Mouse (Mus musculus) forebrain, embryonic 14.5 days (tissue): Measurements from ENCODE around the gene Fitm1. TPM values are rescaled to one million over a fixed set of nuclear protein-coding genes. Genes with fewer than 3 reads are reported as not detected.

ENCODE experiments used
- ATAC-seq: fragments of 200-750 bp; cut with Nextera tagmentation; 2 replicates; pipeline ENCODE4 v1.8.0; 2017; ENCODE audit warnings: mild to moderate bottlenecking, moderate library complexity
- DNase-seq: peaks from one replicate; pipeline ENCODE4 v3.0.0-alpha.2; 2015; ENCODE audit warnings: low spot score
- H3K27ac ChIP-seq: fragments of 300-500 bp; sonication (generic); 2 replicates; pipeline ENCODE4 v1.5.1; 2014; ENCODE audit warnings: low read depth, mild to moderate bottlenecking, control low read depth, low read length, moderate library complexity
- H3K27me3 ChIP-seq: fragments of 300-500 bp; sonication (generic); replicated peaks from 2 replicates; pipeline ENCODE4 v1.6.1; 2014; ENCODE audit warnings: low read length, control low read depth, mixed read lengths; ENCODE audit not compliant: control insufficient read depth, insufficient read depth
- H3K36me3 ChIP-seq: fragments of 300-500 bp; sonication (generic); 2 replicates; pipeline ENCODE4 v1.6.1; 2014; ENCODE audit warnings: low read length, control low read depth; ENCODE audit not compliant: control insufficient read depth, insufficient read depth
- H3K4me1 ChIP-seq: fragments of 300-500 bp; sonication (generic); 2 replicates; pipeline ENCODE4 v1.6.1; 2014; ENCODE audit warnings: antibody characterized with exemption, low read length, control low read depth; ENCODE audit not compliant: control insufficient read depth, insufficient read depth
- H3K4me2 ChIP-seq: fragments of 300-500 bp; sonication (generic); 2 replicates; pipeline ENCODE4 v1.6.1; 2014; ENCODE audit warnings: mild to moderate bottlenecking, control low read depth, low read length
- H3K4me3 ChIP-seq: fragments of 300-500 bp; sonication (generic); 2 replicates; pipeline ENCODE4 v1.5.1; 2014; ENCODE audit warnings: low read depth, low read length, control low read depth
- H3K9ac ChIP-seq: fragments of 300-500 bp; sonication (generic); 2 replicates; pipeline ENCODE4 v1.6.1; 2014; ENCODE audit warnings: mild to moderate bottlenecking, low read length, control low read depth, moderate library complexity
- H3K9me3 ChIP-seq: fragments of 300-500 bp; sonication (generic); replicated peaks from 2 replicates; pipeline ENCODE4 v1.6.1; 2016; ENCODE audit warnings: low read length, control low read depth, mixed read lengths; ENCODE audit not compliant: control insufficient read depth
- WGBS: fragments of 180-500 bp; shearing (Covaris S2); extraction: QIAGEN DNeasy Blood & Tissue Kit; methylation state at CpG from one replicate; pipeline ENCODE4 v1.1.7; 2014; 5-methylcytosine and 5-hydroxymethylcytosine counted together
- polyA plus RNA-seq: library from polyadenylated mRNA; unstranded; fragments of >200 nt; fragmentation: Nextera tagmentation; extraction: Ambion mirVana; gene quantifications from 2 replicates; pipeline ENCODE4 v1.2.1, GENCODE M21; 2014

Fitm1 gene
- polyA plus RNA-seq, 1 experiment from 2014 or later = not detected

- H3K9ac ChIP-seq = no peak overlapping the region
- ATAC-seq = no peak
Measured at GRCm38 (mm10) chr14:55550191-55550590, 25.2 kb upstream of the Fitm1 start.

GRCm38 (mm10) chr14:55551347-55551746, 24.1 kb upstream of the Fitm1 start:
- ATAC-seq (no peak), DNase-seq (no peak)
- Histone ChIP-seq H3K9ac (no peak overlapping the region), H3K27ac (no peak overlapping the region), H3K27me3 (no peaks in the 10 kb centered on the region), H3K9me3 (no peaks in the 10 kb centered on the region), H3K36me3 (peaks cover 20% of the 10 kb centered on the region), H3K4me3 (no peak overlapping the region), H3K4me2 (no peak overlapping the region), H3K4me1 (no peaks in the 10 kb centered on the region)
- 70% methylated on average over 5 of the region's 5 CpGs for WGBS

More at GRCm38 (mm10) chr14:55550191-55550590, 25.2 kb upstream of the Fitm1 start:
- Histone ChIP-seq H3K27me3 (no peaks in the 10 kb centered on the region), H3K4me2 (no peak overlapping the region), H3K4me3 (no peak overlapping the region), H3K27ac (no peak overlapping the region), H3K4me1 (no peaks in the 10 kb centered on the region), H3K36me3 (peaks cover 21% of the 10 kb centered on the region), H3K9me3 (no peaks in the 10 kb centered on the region)
- WGBS = 78% methylated on average over 6 of the region's 6 CpGs
- DNase-seq = no peak

- WGBS = 94% methylated on average over 8 of the region's 8 CpGs
- DNase-seq = no peak
- Histone ChIP-seq H3K36me3 (peaks cover 20% of the 10 kb centered on the region), H3K27me3 (no peaks in the 10 kb centered on the region), H3K9me3 (no peaks in the 10 kb centered on the region), H3K4me2 (no peak overlapping the region), H3K9ac (no peak overlapping the region), H3K4me3 (no peak overlapping the region), H3K27ac (no peak overlapping the region), H3K4me1 (no peaks in the 10 kb centered on the region)
- ATAC-seq = no peak
Measured at GRCm38 (mm10) chr14:55551794-55552193, 23.6 kb upstream of the Fitm1 start.

GRCm38 (mm10) chr14:55554635-55555034, 20.8 kb upstream of the Fitm1 start:
- no peak overlapping the region for H3K27ac ChIP-seq
- H3K4me3 ChIP-seq = no peak overlapping the region
- H3K36me3 ChIP-seq = no peaks in the 10 kb centered on the region; the same call in 1 of the 2 replicates
- no peak overlapping the region for H3K9ac ChIP-seq
- no peaks in the 10 kb centered on the region for H3K27me3 ChIP-seq
- H3K4me2 ChIP-seq = no peak overlapping the region
- no peaks in the 10 kb centered on the region for H3K9me3 ChIP-seq
- DNase-seq (no peak), ATAC-seq (no peak)
- no peaks in the 10 kb centered on the region for H3K4me1 ChIP-seq

GRCm38 (mm10) chr14:55555788-55556187, 19.6 kb upstream of the Fitm1 start:
- H3K27ac ChIP-seq = no peak overlapping the region
- WGBS = 80% methylated on average over 3 of the region's 3 CpGs

GRCm38 (mm10) chr14:55557003-55557402, 18.4 kb upstream of the Fitm1 start:
- Histone ChIP-seq H3K4me3 (no peak overlapping the region), H3K27ac (no peak overlapping the region), H3K36me3 (no peaks in the 10 kb centered on the region), H3K9ac (no peak overlapping the region), H3K4me2 (no peak overlapping the region), H3K4me1 (peaks cover 6% of the 10 kb centered on the region; the same call in 1 of the 2 replicates), H3K27me3 (no peaks in the 10 kb centered on the region), H3K9me3 (no peaks in the 10 kb centered on the region)
- ATAC-seq (no peak), DNase-seq (peak; percentile 74)
- 29% methylated on average over 5 of the region's 5 CpGs for WGBS

More at GRCm38 (mm10) chr14:55555788-55556187, 19.6 kb upstream of the Fitm1 start:
- no peak for ATAC-seq
- DNase-seq = no peak
- Histone ChIP-seq H3K4me3 (no peak overlapping the region), H3K36me3 (no peaks in the 10 kb centered on the region), H3K4me1 (no peaks in the 10 kb centered on the region), H3K4me2 (no peak overlapping the region), H3K27me3 (no peaks in the 10 kb centered on the region), H3K9me3 (no peaks in the 10 kb centered on the region), H3K9ac (no peak overlapping the region)

- Histone ChIP-seq H3K4me3 (no peak overlapping the region), H3K27me3 (no peaks in the 10 kb centered on the region), H3K36me3 (no peaks in the 10 kb centered on the region), H3K9me3 (no peaks in the 10 kb centered on the region), H3K9ac (no peak overlapping the region), H3K4me1 (peaks cover 6% of the 10 kb centered on the region; the same call in 1 of the 2 replicates), H3K4me2 (no peak overlapping the region), H3K27ac (no peak overlapping the region)
- no peak for ATAC-seq
- DNase-seq = no peak
- 89% methylated on average over 3 of the region's 3 CpGs for WGBS
Measured at GRCm38 (mm10) chr14:55557587-55557986, 17.8 kb upstream of the Fitm1 start.

- DNase-seq = no peak
- H3K9ac ChIP-seq = peak overlapping the region; percentile 85; the same call in 1 of the 2 replicates
- H3K4me2 ChIP-seq = peak overlapping the region; percentile 84
- no peak for ATAC-seq
- H3K27me3 ChIP-seq = no peaks in the 10 kb centered on the region
- WGBS = 60% methylated on average over 6 of the region's 6 CpGs
- peak overlapping the region; percentile 62 for H3K4me3 ChIP-seq
- H3K4me1 ChIP-seq = peaks cover 6% of the 10 kb centered on the region; the same call in 1 of the 2 replicates
- peaks cover 6% of the 10 kb centered on the region for H3K36me3 ChIP-seq
- H3K27ac ChIP-seq = no peak overlapping the region
- no peaks in the 10 kb centered on the region for H3K9me3 ChIP-seq
Measured at GRCm38 (mm10) chr14:55558740-55559448, 16.5 kb upstream of the Fitm1 start.

- Histone ChIP-seq H3K9me3 (no peaks in the 10 kb centered on the region), H3K9ac (peak within 1 kb of the TSS; percentile 85), H3K4me3 (peak within 1 kb of the TSS; percentile 62), H3K27ac (peak within 1 kb of the TSS; percentile 98), H3K27me3 (no peaks in the 10 kb centered on the region), H3K4me1 (peaks cover 6% of the 10 kb centered on the region; the same call in 1 of the 2 replicates), H3K36me3 (peaks cover 15% of the 10 kb centered on the region), H3K4me2 (peak within 1 kb of the TSS; percentile 84)
- under 1% methylated on average over 27 of the region's 27 CpGs for WGBS
- peak; percentile 96 for DNase-seq
- ATAC-seq = peak; percentile 80
Measured at GRCm38 (mm10) chr14:55559799-55560201, 15.6 kb upstream of the Fitm1 start, which contains the start of gene Dcaf11. Dcaf11 (plus strand) TSS chr14:55560006.
